Mouse (Mus musculus) 3134 (cell line): Measurements from ENCODE around the gene Scube1.

Experiments used
- DNase-seq: peaks from one replicate; pipeline ENCODE4 v3.0.0-alpha.2; 2011; ENCODE audit warnings: low spot score; ENCODE audit not compliant: insufficient read length; ENCODE audit errors: extremely low read depth

Scube1 gene

DNA sequence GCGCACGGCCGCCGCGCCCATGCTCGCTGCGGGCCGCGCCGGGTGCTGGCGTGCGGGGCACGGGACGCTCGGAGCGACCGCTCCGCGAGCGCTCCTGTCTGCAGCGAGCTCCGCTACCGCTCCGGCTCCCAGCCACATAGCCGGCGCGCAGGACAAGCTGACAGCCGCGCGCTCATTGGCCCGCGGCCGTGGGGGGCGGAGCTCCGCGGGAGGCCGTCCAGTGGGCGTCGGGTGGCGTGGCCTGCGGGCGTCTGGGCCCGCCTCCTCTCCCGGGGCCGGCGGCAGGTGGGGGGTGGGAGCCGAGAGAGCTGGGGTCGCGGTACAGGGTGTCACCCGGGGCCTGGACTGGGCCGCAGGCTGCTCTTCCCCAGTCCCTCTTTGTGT is at the start of gene Scube1:
Gene Scube1 (minus strand): TSS at position 136 of the 384 bp plus-strand sequence.
- DNase-seq: no peak

DNA sequence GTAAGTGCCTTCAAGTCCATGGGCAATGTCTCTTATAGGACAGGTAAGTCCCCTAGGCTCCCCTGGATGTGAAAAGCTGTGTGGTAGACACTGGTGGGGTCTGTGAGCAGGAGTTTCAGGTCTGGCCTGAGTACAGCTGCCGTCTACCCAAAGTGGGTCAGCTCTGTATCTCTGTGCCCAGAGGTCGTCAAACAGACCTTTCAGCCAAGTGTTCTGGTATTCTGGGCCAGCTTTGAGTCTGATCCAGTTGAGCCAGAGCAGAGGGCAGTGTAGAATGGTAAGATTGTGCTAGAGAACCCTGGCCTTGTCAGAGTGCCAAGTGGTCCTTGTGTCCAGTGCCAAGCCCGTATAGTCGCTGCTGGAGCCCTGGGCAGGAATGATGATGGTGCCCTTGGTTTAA is 48.1 kb upstream of the Scube1 start:
- DNase-seq: no peak

DNA sequence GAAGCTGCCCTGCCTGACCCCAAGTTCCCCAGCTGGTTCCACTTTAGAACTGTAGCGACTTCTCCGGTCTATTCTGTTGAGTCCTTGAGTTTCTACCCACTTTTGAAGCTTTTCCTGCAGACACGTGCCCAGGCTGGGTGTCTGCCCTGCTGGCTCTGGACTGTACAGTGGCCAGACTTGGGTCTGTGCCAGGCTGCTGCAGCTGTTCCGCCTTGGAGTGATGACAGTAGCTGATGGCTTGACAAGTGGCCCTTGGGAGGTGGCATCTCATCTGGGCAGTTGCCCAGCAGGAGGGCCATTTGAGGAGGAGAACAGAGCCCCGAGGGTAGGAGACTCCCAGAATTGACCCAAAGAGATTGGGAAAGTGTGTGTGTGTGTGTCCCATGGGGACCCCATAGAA is 47.6 kb upstream of the Scube1 start:
- DNase-seq: no peak

GRCm38 (mm10) chr15:83771346-83772053 is 46.7 kb upstream of the Scube1 start:
- DNase-seq: no peak

GRCm38 (mm10) chr15:83765388-83766029 is 40.7 kb upstream of the Scube1 start:
- DNase-seq: no peak

GRCm38 (mm10) chr15:83761512-83761911 is 36.7 kb upstream of the Scube1 start:
- DNase-seq: no peak

DNA sequence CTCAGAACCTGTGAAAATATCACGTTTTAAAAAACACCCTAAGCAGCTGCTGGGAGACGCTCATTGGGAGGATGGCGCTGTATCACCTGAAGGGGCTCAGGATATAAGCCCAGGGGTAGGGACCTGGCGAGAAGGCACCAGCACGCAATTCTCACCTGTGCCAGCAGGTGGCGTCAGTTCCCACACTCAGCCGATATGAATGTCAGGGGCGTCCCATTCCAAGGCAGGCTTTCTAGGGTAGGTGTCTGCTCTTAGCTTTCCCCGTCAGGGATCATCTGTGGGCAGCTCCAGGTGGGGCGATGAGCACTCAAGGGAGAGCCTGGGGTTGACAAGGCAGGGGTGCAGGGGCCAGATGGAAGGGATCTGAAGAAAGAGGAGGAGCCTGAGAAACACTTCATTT is 35.9 kb upstream of the Scube1 start:
- DNase-seq: no peak

GRCm38 (mm10) chr15:83758958-83759357 is 34.1 kb upstream of the Scube1 start:
- no peak for DNase-seq

- DNase-seq: no peak
These were observed 31.9 kb upstream of the Scube1 start for GRCm38 (mm10) chr15:83756742-83757141.

DNA sequence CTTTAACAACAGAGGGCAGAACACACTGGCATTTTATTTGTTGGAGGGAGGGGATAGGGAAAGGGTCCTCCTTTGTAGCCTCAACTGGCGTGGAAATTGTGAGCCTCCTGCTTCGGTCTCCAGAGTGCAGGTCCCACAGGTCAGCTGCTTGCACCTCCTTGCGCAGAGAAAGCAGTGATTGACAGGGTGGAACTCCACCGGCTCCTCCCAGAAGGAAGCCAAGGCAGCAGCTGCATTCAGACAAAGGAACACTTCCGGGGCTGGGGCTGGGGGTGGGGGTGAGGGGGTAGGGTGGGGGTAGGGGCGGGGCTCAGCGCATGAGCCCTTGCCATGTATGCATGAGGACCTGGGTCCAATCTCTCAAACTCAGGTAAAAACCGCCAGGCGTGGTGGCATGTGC is 24.6 kb upstream of the Scube1 start:
- DNase-seq: no peak

- DNase-seq: no peak
These were observed 24.2 kb upstream of the Scube1 start for GRCm38 (mm10) chr15:83748986-83749385.

DNA sequence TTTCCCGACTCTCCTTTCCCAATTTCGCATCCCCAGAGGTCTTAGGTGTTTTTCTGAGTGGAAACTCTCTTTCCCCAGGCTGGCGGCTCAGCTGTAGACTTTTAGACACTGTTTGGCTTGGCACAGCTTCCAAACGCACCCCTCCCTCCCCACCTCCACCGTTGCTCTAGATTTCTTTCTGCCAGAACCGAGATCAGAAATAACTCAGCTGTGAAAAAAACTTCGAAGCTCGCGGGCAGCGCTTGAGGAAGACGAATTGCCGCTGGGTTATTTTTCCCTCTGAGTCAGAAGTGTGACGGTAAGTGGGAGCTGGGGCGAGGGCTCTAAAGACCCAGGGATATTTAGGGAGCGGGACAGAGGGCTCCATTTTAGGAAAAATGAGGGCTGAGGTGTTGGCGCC is 21.5 kb upstream of the Scube1 start:
- no peak for DNase-seq

- no peak for DNase-seq
These were observed 17.2 kb upstream of the Scube1 start for GRCm38 (mm10) chr15:83742018-83742417.

DNA sequence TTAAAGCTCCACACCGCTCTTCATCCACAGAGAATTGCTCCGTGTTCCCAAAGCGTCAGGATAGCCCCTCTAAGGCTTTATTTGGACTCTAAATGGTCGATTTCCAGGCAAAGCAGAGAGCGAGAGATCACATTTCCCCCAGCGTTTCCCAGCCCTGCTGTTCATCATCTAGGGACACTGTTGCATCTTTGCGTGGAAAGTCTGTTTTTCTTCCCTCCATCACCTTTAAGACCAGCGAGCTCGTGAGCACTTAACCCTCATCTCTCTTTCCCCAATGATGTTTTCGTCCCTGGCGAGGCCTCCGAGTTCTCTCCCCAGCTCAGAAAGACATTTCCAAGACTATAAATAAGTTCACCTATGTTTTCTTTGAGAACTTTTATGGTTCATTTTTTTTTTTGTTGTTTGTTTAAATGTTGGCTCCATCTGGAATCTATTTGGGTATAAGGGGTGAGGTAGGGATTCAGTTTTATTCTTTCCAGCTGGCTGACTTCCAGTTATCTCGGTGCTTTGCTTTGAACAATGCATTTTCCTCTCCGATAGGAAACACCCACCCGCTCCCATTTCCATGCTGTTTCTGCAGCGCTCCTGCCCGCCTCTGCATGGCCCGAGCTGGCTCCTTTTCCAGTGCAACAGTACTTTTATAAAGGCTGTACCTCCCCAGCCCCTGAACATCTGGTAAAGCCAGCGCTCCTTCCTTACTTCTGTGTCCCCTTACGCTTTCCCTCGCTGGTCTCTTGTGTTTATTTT is 16.0 kb upstream of the Scube1 start:
- DNase-seq: no peak

GRCm38 (mm10) chr15:83727626-83728025 is 2.8 kb upstream of the Scube1 start:
- DNase-seq: no peak

GRCm38 (mm10) chr15:83726741-83727140 is 1.9 kb upstream of the Scube1 start:
- DNase-seq: no peak

DNA sequence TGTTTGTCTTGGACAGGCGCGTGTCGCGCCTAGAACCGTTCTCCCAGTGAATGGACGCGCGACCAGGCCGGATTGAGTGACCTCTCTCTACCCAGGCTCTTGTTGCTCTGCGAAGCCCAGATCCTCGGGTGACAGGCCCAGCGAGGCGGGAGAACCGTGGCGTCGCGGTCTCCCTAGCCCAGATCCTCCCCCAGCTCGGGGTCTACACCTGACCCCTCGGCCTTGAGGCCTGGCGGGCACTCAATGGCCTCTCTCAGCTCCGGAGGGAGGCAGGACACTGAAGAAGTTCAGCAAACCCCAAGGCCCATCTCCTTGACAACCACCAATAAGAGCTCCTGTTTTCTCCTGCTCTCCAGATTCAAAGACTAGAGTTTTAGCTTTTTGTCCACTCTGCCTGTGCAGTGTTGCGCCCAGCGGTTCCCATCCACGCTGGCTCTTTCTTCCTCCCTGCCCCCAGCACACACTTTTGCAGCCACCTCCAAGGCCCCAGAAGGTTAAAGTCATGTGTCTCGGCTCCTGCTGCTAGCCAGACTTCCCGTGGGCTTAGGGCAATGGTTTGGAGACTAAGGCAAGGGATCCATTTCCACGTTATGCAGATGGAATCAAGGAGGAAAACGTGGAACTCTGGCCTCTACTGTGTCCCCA is 857 bp upstream of the Scube1 start:
- DNase-seq: no peak

GRCm38 (mm10) chr15:83724160-83724885 is 498 bp downstream of the Scube1 start:
- no peak for DNase-seq

GRCm38 (mm10) chr15:83715582-83716228 is 9.1 kb downstream of the Scube1 start:
- DNase-seq: no peak

- DNase-seq: no peak
These were observed 12.0 kb downstream of the Scube1 start for GRCm38 (mm10) chr15:83712798-83713197.
